Mouse (Mus musculus) adrenal gland, adult 2 months (tissue): ENCODE results near the gene Sema3b. TPM values are rescaled to one million over a fixed set of nuclear protein-coding genes. Genes with fewer than 3 reads are reported as not detected.

Source experiments
- DNase-seq: peaks from one replicate; pipeline ENCODE4 v3.0.0; 2021
- long read RNA-seq: library from polyadenylated mRNA; stranded (forward); transcript quantifications from one replicate; pipeline ENCODE4 v2.0.0, GENCODE M21; 2021
- polyA plus RNA-seq: library from polyadenylated mRNA; depleted of rRNA; stranded (reverse); fragments of >200 nt; gene quantifications from 2 replicates; pipeline ENCODE4 v1.2.3, GENCODE M21; 2012; rRNA removed
- total RNA-seq, 2 experiments: library from RNA; stranded (reverse); gene quantifications; 2 replicates each; pipeline ENCODE4 v1.2.3; 2021

Gene Sema3b
- 1 to 10 TPM; 3.7 to 4.1 TPM for total RNA-seq
- 8.3 and 10.4 TPM in 2 replicates for polyA plus RNA-seq
- long read RNA-seq, partial matches to known transcripts, result 0 of 1 reads
- long read RNA-seq, other reads (novel, unspliced or antisense), result 1 of 1 reads

GRCm38 (mm10) chr9:107608741-107609432 is at the start of gene Sema3b:
TSS of gene Sema3b (minus strand) at chr9:107609229.
- no peak for DNase-seq

GRCm38 (mm10) chr9:107658096-107658495 is 49.1 kb upstream of the Sema3b start:
- no peak for DNase-seq

GRCm38 (mm10) chr9:107657144-107657543 is 48.1 kb upstream of the Sema3b start:
- no peak for DNase-seq

GRCm38 (mm10) chr9:107654585-107654984 is 45.6 kb upstream of the Sema3b start:
- no peak for DNase-seq

GRCm38 (mm10) chr9:107653474-107653873 is 44.4 kb upstream of the Sema3b start:
- DNase-seq, result no peak

- no peak for DNase-seq
Observed at GRCm38 (mm10) chr9:107650708-107651481, 41.9 kb upstream of the Sema3b start.

GRCm38 (mm10) chr9:107650225-107650624 is 41.2 kb upstream of the Sema3b start:
- no peak for DNase-seq

GRCm38 (mm10) chr9:107648767-107649166 is 39.7 kb upstream of the Sema3b start:
- DNase-seq, result no peak

GRCm38 (mm10) chr9:107646975-107647374 is 37.9 kb upstream of the Sema3b start:
- DNase-seq, result no peak

GRCm38 (mm10) chr9:107645577-107645976 is 36.5 kb upstream of the Sema3b start:
- peak; percentile 70 for DNase-seq

GRCm38 (mm10) chr9:107645153-107645510 is 36.1 kb upstream of the Sema3b start:
- DNase-seq, result no peak

GRCm38 (mm10) chr9:107644495-107645152 is 35.6 kb upstream of the Sema3b start:
- DNase-seq, result peak; percentile 90

- no peak for DNase-seq
Observed at GRCm38 (mm10) chr9:107643544-107644214, 34.6 kb upstream of the Sema3b start.

GRCm38 (mm10) chr9:107641666-107642065 is 32.6 kb upstream of the Sema3b start:
- no peak for DNase-seq

- DNase-seq, result no peak
Observed at GRCm38 (mm10) chr9:107640257-107640772, 31.3 kb upstream of the Sema3b start.

- no peak for DNase-seq
Observed at GRCm38 (mm10) chr9:107637070-107637469, 28.0 kb upstream of the Sema3b start.

- DNase-seq, result peak; percentile 99
Observed at GRCm38 (mm10) chr9:107635279-107636028, 26.4 kb upstream of the Sema3b start, which contains the start of gene Gnai2. TSS of gene Gnai2 (minus strand) at chr9:107635367.

GRCm38 (mm10) chr9:107634406-107635278 is 25.6 kb upstream of the Sema3b start:
- no peak for DNase-seq

- DNase-seq, result peak; percentile 61
Observed at GRCm38 (mm10) chr9:107633661-107634405, 24.8 kb upstream of the Sema3b start.
